Mouse (Mus musculus): ENCODE results near the gene Fgd4. TPM values are rescaled to one million over a fixed set of nuclear protein-coding genes. Genes with fewer than 3 reads are reported as not detected.
"Not testable (repeated sequence)": the region's sequence is repeated elsewhere in the genome, so short reads cannot be mapped to it uniquely, and the experiment has no call there.

Gene Fgd4
- polyA plus RNA-seq, 1 experiment from 2014 or later: 4.9 TPM

- H3K4me1 ChIP-seq (ENCODE audit: control insufficient read depth, insufficient read depth, low read length): 0 out of 2 replicates have a peak, but pooled peaks cover 6% of the 10 kb centered on the region
- no peaks in the 10 kb centered on the region for H3K27me3 ChIP-seq (replicated peaks; ENCODE audit: control insufficient read depth, insufficient read depth, low read length)
- no peak for DNase-seq (ENCODE audit: low spot score)
- peak overlapping the region; percentile 24; the same call in 1 of the 2 replicates for H3K4me3 ChIP-seq (ENCODE audit: low read depth, low read length)
- H3K36me3 ChIP-seq (ENCODE audit: control insufficient read depth, insufficient read depth, low read length): no peaks in the 10 kb centered on the region
- H3K9ac ChIP-seq (ENCODE audit: low read depth, low read length): no peak overlapping the region
- no peak overlapping the region; the same call in 1 of the 2 replicates for H3K27ac ChIP-seq (replicated peaks; ENCODE audit: low read depth, low read length)
- H3K4me2 ChIP-seq (ENCODE audit: low read depth, low read length): peak overlapping the region; percentile 42; the same call in 1 of the 2 replicates
- ATAC-seq (ENCODE audit: low read depth): no peak
- WGBS: 35% methylated on average over 3 of the region's 3 CpGs
- no peaks in the 10 kb centered on the region for H3K9me3 ChIP-seq (ENCODE audit: control insufficient read depth, low read length)
These were observed 41.1 kb downstream of the Fgd4 start for GRCm38 (mm10) chr16:16559016-16559877.

GRCm38 (mm10) chr16:16557738-16558137 is 42.6 kb downstream of the Fgd4 start:
- DNase-seq (ENCODE audit: low spot score) (peak; percentile 13), ATAC-seq (ENCODE audit: low read depth) (no peak)
- Histone ChIP-seq H3K4me1 (ENCODE audit: control insufficient read depth, insufficient read depth, low read length) (0 out of 2 replicates have a peak, but pooled peaks cover 6% of the 10 kb centered on the region), H3K27me3 (replicated peaks; ENCODE audit: control insufficient read depth, insufficient read depth, low read length) (no peaks in the 10 kb centered on the region), H3K4me2 (ENCODE audit: low read depth, low read length) (no peak overlapping the region), H3K9me3 (ENCODE audit: control insufficient read depth, low read length) (no peaks in the 10 kb centered on the region), H3K27ac (replicated peaks; ENCODE audit: low read depth, low read length) (no peak overlapping the region), H3K4me3 (ENCODE audit: low read depth, low read length) (no peak overlapping the region), H3K36me3 (ENCODE audit: control insufficient read depth, insufficient read depth, low read length) (no peaks in the 10 kb centered on the region), H3K9ac (ENCODE audit: low read depth, low read length) (no peak overlapping the region)
- 83% methylated on average over 4 of the region's 4 CpGs for WGBS

DNA sequence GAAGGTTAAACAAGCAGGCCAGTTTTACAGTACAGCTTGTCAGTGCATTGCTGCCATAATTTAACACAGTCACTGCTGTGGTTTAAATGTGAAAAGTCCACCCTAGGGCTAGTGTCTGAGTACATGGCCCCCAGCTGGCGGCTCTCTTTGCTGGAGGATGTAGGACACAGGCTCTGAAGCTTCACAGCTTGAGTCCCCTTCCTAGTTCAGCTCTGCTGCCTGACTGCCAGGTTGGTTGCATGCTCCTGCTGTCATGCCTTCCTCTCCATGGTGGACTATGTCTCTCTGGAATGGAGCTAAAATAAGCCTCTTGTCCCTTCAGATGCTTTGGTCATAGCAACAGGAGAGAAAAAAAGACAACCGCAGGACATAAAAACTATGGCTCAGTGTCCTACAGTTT is 46.3 kb downstream of the Fgd4 start:
- no peak for ATAC-seq (ENCODE audit: low read depth)
- no peak for DNase-seq (ENCODE audit: low spot score)
- 54% methylated on average over 2 of the region's 2 CpGs for WGBS

GRCm38 (mm10) chr16:16552197-16552596 is 48.2 kb downstream of the Fgd4 start:
- Histone ChIP-seq H3K27me3 (replicated peaks; ENCODE audit: control insufficient read depth, insufficient read depth, low read length) (no peaks in the 10 kb centered on the region), H3K4me1 (ENCODE audit: control insufficient read depth, insufficient read depth, low read length) (no peaks in the 10 kb centered on the region), H3K4me3 (ENCODE audit: low read depth, low read length) (no peak overlapping the region), H3K4me2 (ENCODE audit: low read depth, low read length) (no peak overlapping the region), H3K36me3 (ENCODE audit: control insufficient read depth, insufficient read depth, low read length) (no peaks in the 10 kb centered on the region), H3K9me3 (ENCODE audit: control insufficient read depth, low read length) (no peaks in the 10 kb centered on the region), H3K9ac (ENCODE audit: low read depth, low read length) (no peak overlapping the region), H3K27ac (replicated peaks; ENCODE audit: low read depth, low read length) (no peak overlapping the region)
- WGBS: 76% methylated on average over 2 of the region's 2 CpGs
- no peak for DNase-seq (ENCODE audit: low spot score)
- ATAC-seq (ENCODE audit: low read depth): no peak

More for the DNA sequence above, 46.3 kb downstream of the Fgd4 start:
- H3K36me3 ChIP-seq (ENCODE audit: control insufficient read depth, insufficient read depth, low read length): no peaks in the 10 kb centered on the region
- no peaks in the 10 kb centered on the region for H3K27me3 ChIP-seq (replicated peaks; ENCODE audit: control insufficient read depth, insufficient read depth, low read length)
- no peak overlapping the region for H3K4me3 ChIP-seq (ENCODE audit: low read depth, low read length)
- no peak overlapping the region for H3K27ac ChIP-seq (replicated peaks; ENCODE audit: low read depth, low read length)
- no peak overlapping the region for H3K9ac ChIP-seq (ENCODE audit: low read depth, low read length)
- H3K4me2 ChIP-seq (ENCODE audit: low read depth, low read length): no peak overlapping the region
- no peaks in the 10 kb centered on the region for H3K9me3 ChIP-seq (ENCODE audit: control insufficient read depth, low read length)
- no peaks in the 10 kb centered on the region for H3K4me1 ChIP-seq (ENCODE audit: control insufficient read depth, insufficient read depth, low read length)

- Histone ChIP-seq H3K27me3 (replicated peaks; ENCODE audit: control insufficient read depth, insufficient read depth, low read length) (no peaks in the 10 kb centered on the region), H3K4me3 (ENCODE audit: low read depth, low read length) (no peak overlapping the region), H3K9me3 (ENCODE audit: control insufficient read depth, low read length) (no peaks in the 10 kb centered on the region), H3K4me1 (ENCODE audit: control insufficient read depth, insufficient read depth, low read length) (no peaks in the 10 kb centered on the region), H3K9ac (ENCODE audit: low read depth, low read length) (no peak overlapping the region), H3K4me2 (ENCODE audit: low read depth, low read length) (no peak overlapping the region), H3K27ac (replicated peaks; ENCODE audit: low read depth, low read length) (no peak overlapping the region), H3K36me3 (ENCODE audit: control insufficient read depth, insufficient read depth, low read length) (no peaks in the 10 kb centered on the region)
- 78% methylated on average over 2 of the region's 2 CpGs for WGBS
- no peak for ATAC-seq (ENCODE audit: low read depth)
- DNase-seq (ENCODE audit: low spot score): no peak
These were observed 51.2 kb downstream of the Fgd4 start for GRCm38 (mm10) chr16:16549105-16549504.

- Histone ChIP-seq H3K27ac (replicated peaks; ENCODE audit: low read depth, low read length) (no peak overlapping the region), H3K9me3 (ENCODE audit: control insufficient read depth, low read length) (no peaks in the 10 kb centered on the region), H3K27me3 (replicated peaks; ENCODE audit: control insufficient read depth, insufficient read depth, low read length) (no peaks in the 10 kb centered on the region), H3K4me1 (ENCODE audit: control insufficient read depth, insufficient read depth, low read length) (no peaks in the 10 kb centered on the region), H3K4me3 (ENCODE audit: low read depth, low read length) (no peak overlapping the region), H3K4me2 (ENCODE audit: low read depth, low read length) (no peak overlapping the region), H3K36me3 (ENCODE audit: control insufficient read depth, insufficient read depth, low read length) (no peaks in the 10 kb centered on the region), H3K9ac (ENCODE audit: low read depth, low read length) (no peak overlapping the region)
- DNase-seq (ENCODE audit: low spot score): no peak
- ATAC-seq (ENCODE audit: low read depth): no peak
- WGBS: 57% methylated on average over 1 of the region's 1 CpGs
These were observed 53.7 kb downstream of the Fgd4 start for GRCm38 (mm10) chr16:16546657-16547056.

DNA sequence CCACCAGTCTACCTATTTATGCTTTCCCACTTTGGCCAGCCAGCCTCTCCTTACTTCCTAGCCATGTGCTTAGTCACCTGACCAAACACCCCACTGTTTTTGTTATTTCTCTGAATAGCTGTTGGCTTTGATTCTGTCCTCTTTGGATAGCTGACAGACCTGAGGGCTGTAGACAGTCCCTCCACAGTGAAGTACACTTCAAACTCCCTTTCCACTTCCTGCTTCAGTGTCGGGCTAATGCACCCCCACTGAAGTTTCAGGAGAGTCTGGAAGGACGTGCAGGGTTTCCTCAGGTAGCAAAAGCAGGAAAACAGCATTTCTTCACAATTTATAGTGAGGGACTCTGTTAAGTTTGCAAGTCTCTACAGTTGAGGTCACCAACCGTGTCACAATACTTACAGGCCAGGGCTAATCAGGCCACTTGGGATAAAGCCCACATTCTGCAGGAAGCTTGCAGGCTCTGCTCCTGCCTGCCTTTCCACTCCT is 57.4 kb downstream of the Fgd4 start:
- 50% methylated on average over 3 of the region's 3 CpGs for WGBS
- Histone ChIP-seq H3K4me3 (ENCODE audit: low read depth, low read length) (no peak overlapping the region), H3K27me3 (replicated peaks; ENCODE audit: control insufficient read depth, insufficient read depth, low read length) (no peaks in the 10 kb centered on the region), H3K27ac (replicated peaks; ENCODE audit: low read depth, low read length) (no peak overlapping the region), H3K9me3 (ENCODE audit: control insufficient read depth, low read length) (no peaks in the 10 kb centered on the region), H3K4me1 (ENCODE audit: control insufficient read depth, insufficient read depth, low read length) (no peaks in the 10 kb centered on the region), H3K9ac (ENCODE audit: low read depth, low read length) (no peak overlapping the region), H3K36me3 (ENCODE audit: control insufficient read depth, insufficient read depth, low read length) (no peaks in the 10 kb centered on the region), H3K4me2 (ENCODE audit: low read depth, low read length) (no peak overlapping the region)
- DNase-seq (ENCODE audit: low spot score) (no peak), ATAC-seq (ENCODE audit: low read depth) (no peak)

DNA sequence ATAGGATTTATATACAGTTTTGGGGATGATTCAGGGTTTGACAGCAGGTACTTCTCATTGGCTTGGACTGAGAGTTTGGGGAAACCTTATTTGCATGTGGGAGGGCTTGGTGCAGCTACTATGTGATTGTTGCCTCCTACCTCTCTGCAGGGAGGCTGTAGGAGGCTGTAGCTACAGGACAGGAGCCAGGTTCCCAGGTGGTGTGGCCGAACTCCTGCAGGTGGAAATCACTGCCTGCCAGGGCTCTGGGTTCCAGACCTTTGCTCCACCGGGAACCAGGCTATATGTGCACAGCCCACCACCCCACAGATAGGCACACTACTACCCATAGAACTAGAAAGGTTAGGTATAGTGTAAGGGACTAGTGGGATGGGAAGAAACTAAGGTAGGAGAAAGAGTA is 61.0 kb downstream of the Fgd4 start:
- H3K4me3 ChIP-seq (ENCODE audit: low read depth, low read length); ATAC-seq (ENCODE audit: low read depth); H3K9ac ChIP-seq (ENCODE audit: low read depth, low read length); H3K4me1 ChIP-seq (ENCODE audit: control insufficient read depth, insufficient read depth, low read length); H3K36me3 ChIP-seq (ENCODE audit: control insufficient read depth, insufficient read depth, low read length); H3K27ac ChIP-seq (replicated peaks; ENCODE audit: low read depth, low read length); H3K27me3 ChIP-seq (replicated peaks; ENCODE audit: control insufficient read depth, insufficient read depth, low read length); H3K9me3 ChIP-seq (ENCODE audit: control insufficient read depth, low read length); DNase-seq (ENCODE audit: low spot score); H3K4me2 ChIP-seq (ENCODE audit: low read depth, low read length): not testable (repeated sequence)
- 64% methylated on average over 2 of the region's 2 CpGs for WGBS

DNA sequence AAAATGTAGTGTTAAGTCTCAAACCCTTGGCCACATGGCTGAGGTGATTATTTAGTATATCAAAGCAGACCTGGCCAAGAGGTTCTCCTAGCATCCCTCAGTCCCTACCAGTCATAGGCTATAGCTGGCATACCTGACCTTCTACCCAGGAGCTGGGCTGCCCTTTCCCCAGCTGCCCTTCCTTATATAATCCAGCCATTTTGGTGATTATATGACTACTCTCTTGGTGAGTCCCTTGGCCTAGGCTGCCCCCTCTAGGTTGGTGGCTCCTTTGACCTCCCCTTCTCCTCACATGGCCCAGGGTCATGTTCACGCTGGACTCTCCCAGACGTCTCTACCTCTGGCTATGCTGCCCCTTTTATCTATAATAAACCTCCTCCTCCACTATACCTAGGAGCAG is 65.1 kb downstream of the Fgd4 start:
- 65% methylated on average over 2 of the region's 2 CpGs for WGBS
- H3K27me3 ChIP-seq (replicated peaks; ENCODE audit: control insufficient read depth, insufficient read depth, low read length): no peaks in the 10 kb centered on the region
- H3K4me2 ChIP-seq (ENCODE audit: low read depth, low read length): no peak overlapping the region
- H3K9ac ChIP-seq (ENCODE audit: low read depth, low read length): no peak overlapping the region
- no peak overlapping the region for H3K4me3 ChIP-seq (ENCODE audit: low read depth, low read length)
- H3K27ac ChIP-seq (replicated peaks; ENCODE audit: low read depth, low read length): no peak overlapping the region
- H3K36me3 ChIP-seq (ENCODE audit: control insufficient read depth, insufficient read depth, low read length): no peaks in the 10 kb centered on the region
- ATAC-seq (ENCODE audit: low read depth) (no peak), DNase-seq (ENCODE audit: low spot score) (no peak)
- H3K9me3 ChIP-seq (ENCODE audit: control insufficient read depth, low read length): no peaks in the 10 kb centered on the region
- H3K4me1 ChIP-seq (ENCODE audit: control insufficient read depth, insufficient read depth, low read length): no peaks in the 10 kb centered on the region

All from embryonic facial prominence, embryonic 14.5 days (tissue).